Mouse (Mus musculus) lung, adult 18-20 months (tissue): Measurements from ENCODE around the gene Gm4559.
A peak's percentile ranks its signal among the peaks of the same experiment; 100 is the strongest.
"Not testable (repeated sequence)": the region's sequence is repeated elsewhere in the genome, so short reads cannot be mapped to it uniquely, and the experiment has no call there.

ENCODE experiments used
- DNase-seq, 2 experiments: peaks; one replicate each; pipeline ENCODE4 v3.0.0; 2022; ENCODE audit warnings: mixed read lengths in 2 of 2

Gm4559 gene

GRCm38 (mm10) chr7:142274263-142274662 lies at the start of gene Gm4559:
Gene Gm4559 (minus strand): TSS chr7:142274363.
- DNase-seq: not testable (repeated sequence)

GRCm38 (mm10) chr7:142323396-142324117 lies 49.4 kb upstream of the Gm4559 start:
- DNase-seq: no peak

GRCm38 (mm10) chr7:142322641-142323040 lies 48.5 kb upstream of the Gm4559 start:
- no peak for DNase-seq

- not testable (repeated sequence) for DNase-seq
These were observed 47.6 kb upstream of the Gm4559 start for GRCm38 (mm10) chr7:142321637-142322306.

- DNase-seq: no peak
These were observed 46.7 kb upstream of the Gm4559 start for GRCm38 (mm10) chr7:142320906-142321305.

GRCm38 (mm10) chr7:142319124-142319523 lies 45.0 kb upstream of the Gm4559 start:
- no peak for DNase-seq

GRCm38 (mm10) chr7:142317216-142317615 lies 43.1 kb upstream of the Gm4559 start:
- DNase-seq: no peak

GRCm38 (mm10) chr7:142316558-142316957 lies 42.4 kb upstream of the Gm4559 start:
- no peak for DNase-seq

- no peak for DNase-seq
These were observed 40.6 kb upstream of the Gm4559 start for GRCm38 (mm10) chr7:142314600-142315285.

- DNase-seq: not testable (repeated sequence)
These were observed 29.8 kb upstream of the Gm4559 start for GRCm38 (mm10) chr7:142303929-142304328.

- DNase-seq: no peak
These were observed 29.1 kb upstream of the Gm4559 start, which contains the start of gene Krtap5-4 for GRCm38 (mm10) chr7:142303249-142303648. Gene Krtap5-4 (plus strand): TSS chr7:142303549.

GRCm38 (mm10) chr7:142297018-142297417 lies 22.9 kb upstream of the Gm4559 start, which contains the start of gene Krtap5-1:
Gene Krtap5-1 (minus strand): TSS chr7:142297118.
- not testable (repeated sequence) for DNase-seq

GRCm38 (mm10) chr7:142296108-142296507 lies 21.9 kb upstream of the Gm4559 start:
- DNase-seq: not testable (repeated sequence)

GRCm38 (mm10) chr7:142295418-142295817 lies 21.3 kb upstream of the Gm4559 start:
- DNase-seq: no peak

GRCm38 (mm10) chr7:142293851-142294250 lies 19.7 kb upstream of the Gm4559 start:
- peak; percentile 22 to 44 for DNase-seq

GRCm38 (mm10) chr7:142285910-142286612 lies 11.9 kb upstream of the Gm4559 start:
- DNase-seq: peak; percentile 67 to 70

GRCm38 (mm10) chr7:142285130-142285835 lies 11.1 kb upstream of the Gm4559 start:
- peak; percentile 38 to 41 for DNase-seq

- peak; percentile 88 to 91 for DNase-seq
These were observed 10.5 kb upstream of the Gm4559 start for GRCm38 (mm10) chr7:142284615-142285080.

- peak; percentile 45 to 57 for DNase-seq
These were observed 9.9 kb upstream of the Gm4559 start for GRCm38 (mm10) chr7:142284023-142284591.

- DNase-seq: not testable (repeated sequence)
These were observed 8.7 kb upstream of the Gm4559 start for GRCm38 (mm10) chr7:142282847-142283246.

GRCm38 (mm10) chr7:142279291-142279690 lies 5.1 kb upstream of the Gm4559 start:
- not testable (repeated sequence) for DNase-seq
